Mouse (Mus musculus) forebrain, embryonic 16.5 days (tissue): Measurements from ENCODE around the gene Bcl3. TPM values are rescaled to one million over a fixed set of nuclear protein-coding genes. Genes with fewer than 3 reads are reported as not detected.

Experiments
- ATAC-seq: fragments of 200-750 bp; cut with Nextera tagmentation; 2 replicates; pipeline ENCODE4 v1.8.0; 2017; ENCODE audit warnings: mild to moderate bottlenecking, moderate library complexity
- H3K27ac ChIP-seq: fragments of 300-500 bp; sonication (generic); 2 replicates; pipeline ENCODE4 v1.5.1; 2014; ENCODE audit warnings: low read length, control low read depth
- H3K27me3 ChIP-seq: fragments of 300-500 bp; sonication (generic); replicated peaks from 2 replicates; pipeline ENCODE4 v1.6.1; 2014; ENCODE audit warnings: low read length; ENCODE audit not compliant: control insufficient read depth, insufficient read depth
- H3K36me3 ChIP-seq: fragments of 300-500 bp; sonication (generic); 2 replicates; pipeline ENCODE4 v1.6.1; 2014; ENCODE audit not compliant: control insufficient read depth, insufficient read depth
- H3K4me1 ChIP-seq: fragments of 300-500 bp; sonication (generic); replicated peaks from 2 replicates; pipeline ENCODE4 v1.6.1; 2014; ENCODE audit warnings: low read length; ENCODE audit not compliant: control insufficient read depth, insufficient read depth
- H3K4me2 ChIP-seq: fragments of 300-500 bp; sonication (generic); 2 replicates; pipeline ENCODE4 v1.6.1; 2014; ENCODE audit warnings: mild to moderate bottlenecking, low read length, control low read depth
- H3K4me3 ChIP-seq: fragments of 300-500 bp; sonication (generic); replicated peaks from 2 replicates; pipeline ENCODE4 v1.5.1; 2014; ENCODE audit warnings: mild to moderate bottlenecking, low read length, control low read depth
- H3K9ac ChIP-seq: fragments of 300-500 bp; sonication (generic); replicated peaks from 2 replicates; pipeline ENCODE4 v1.6.1; 2014; ENCODE audit warnings: low read depth, low read length, control low read depth
- H3K9me3 ChIP-seq: fragments of 300-500 bp; sonication (generic); 2 replicates; pipeline ENCODE4 v1.6.1; 2016; ENCODE audit warnings: low read length; ENCODE audit not compliant: control insufficient read depth
- WGBS: fragments of 180-500 bp; shearing (Covaris S2); extraction: QIAGEN DNeasy Blood & Tissue Kit; methylation state at CpG from one replicate; pipeline ENCODE4 v1.1.7; 2014; 5-methylcytosine and 5-hydroxymethylcytosine counted together
- polyA plus RNA-seq: library from polyadenylated mRNA; unstranded; fragments of >200 nt; fragmentation: Nextera tagmentation; extraction: Ambion mirVana; gene quantifications from 2 replicates; pipeline ENCODE4 v1.2.1, GENCODE M21; 2015

The Bcl3 gene
- 0.30 and 0.92 TPM in 2 replicates for polyA plus RNA-seq

GRCm38 (mm10) chr7:19822604-19823058 lies at the start of gene Bcl3:
Bcl3 (minus strand) TSS chr7:19822770.
- peaks cover 28% of the 10 kb centered on the region for H3K27me3 ChIP-seq
- whole genome bisulfite sequencing = under 1% methylated on average over 37 of the region's 42 CpGs
- 0 out of 2 replicates have a peak within 1 kb of the TSS, but pooled peaks have one; percentile 7 for H3K9ac ChIP-seq

GRCm38 (mm10) chr7:19871943-19872601 lies 49.5 kb upstream of the Bcl3 start:
- no peak overlapping the region for H3K4me2 ChIP-seq
- H3K4me1 ChIP-seq = no peaks in the 10 kb centered on the region
- ATAC-seq = no peak
- no peak overlapping the region for H3K9ac ChIP-seq
- no peaks in the 10 kb centered on the region for H3K9me3 ChIP-seq
- H3K4me3 ChIP-seq = no peak overlapping the region
- H3K27me3 ChIP-seq = no peaks in the 10 kb centered on the region
- H3K27ac ChIP-seq = no peak overlapping the region
- no peaks in the 10 kb centered on the region for H3K36me3 ChIP-seq
- WGBS = 40% methylated on average over 5 of the region's 5 CpGs

More at GRCm38 (mm10) chr7:19822604-19823058, at the start of gene Bcl3:
- Histone ChIP-seq H3K36me3 (no peaks in the 10 kb centered on the region), H3K9me3 (peaks cover 2% of the 10 kb centered on the region; the same call in 1 of the 2 replicates), H3K27ac (no peak within 1 kb of the TSS), H3K4me1 (peaks cover 6% of the 10 kb centered on the region), H3K4me3 (peak within 1 kb of the TSS; percentile 20), H3K4me2 (peak within 1 kb of the TSS; percentile 35)
- no peak for ATAC-seq

GRCm38 (mm10) chr7:19871137-19871621 lies 48.6 kb upstream of the Bcl3 start:
- no peak for ATAC-seq
- 71% methylated on average over 10 of the region's 10 CpGs for WGBS
- Histone ChIP-seq H3K27me3 (no peaks in the 10 kb centered on the region), H3K36me3 (no peaks in the 10 kb centered on the region), H3K4me2 (no peak overlapping the region), H3K27ac (no peak overlapping the region), H3K4me3 (no peak overlapping the region), H3K4me1 (no peaks in the 10 kb centered on the region), H3K9me3 (no peaks in the 10 kb centered on the region), H3K9ac (no peak overlapping the region)

- no peak overlapping the region for H3K27ac ChIP-seq
- no peak overlapping the region for H3K4me2 ChIP-seq
- H3K36me3 ChIP-seq = no peaks in the 10 kb centered on the region
- no peaks in the 10 kb centered on the region for H3K27me3 ChIP-seq
- H3K9ac ChIP-seq = no peak overlapping the region
- H3K4me1 ChIP-seq = no peaks in the 10 kb centered on the region
- 89% methylated on average over 16 of the region's 16 CpGs for WGBS
- no peak for ATAC-seq
- no peak overlapping the region for H3K4me3 ChIP-seq
- no peaks in the 10 kb centered on the region for H3K9me3 ChIP-seq
Measured at GRCm38 (mm10) chr7:19867751-19868399, 45.3 kb upstream of the Bcl3 start.

- no peak for ATAC-seq
- WGBS = 90% methylated on average over 6 of the region's 6 CpGs
- Histone ChIP-seq H3K36me3 (no peaks in the 10 kb centered on the region), H3K4me3 (no peak overlapping the region), H3K27ac (no peak overlapping the region), H3K9me3 (no peaks in the 10 kb centered on the region), H3K27me3 (no peaks in the 10 kb centered on the region), H3K9ac (no peak overlapping the region), H3K4me2 (no peak overlapping the region), H3K4me1 (no peaks in the 10 kb centered on the region)
Measured at GRCm38 (mm10) chr7:19866490-19866889, 43.9 kb upstream of the Bcl3 start.

GRCm38 (mm10) chr7:19865246-19866036 lies 42.9 kb upstream of the Bcl3 start:
- 82% methylated on average over 8 of the region's 8 CpGs for WGBS
- H3K4me2 ChIP-seq = no peak overlapping the region

GRCm38 (mm10) chr7:19864241-19864640 lies 41.7 kb upstream of the Bcl3 start:
- Histone ChIP-seq H3K27ac (no peak overlapping the region), H3K36me3 (no peaks in the 10 kb centered on the region), H3K4me3 (no peak overlapping the region), H3K4me2 (no peak overlapping the region), H3K27me3 (no peaks in the 10 kb centered on the region), H3K9me3 (no peaks in the 10 kb centered on the region), H3K4me1 (no peaks in the 10 kb centered on the region), H3K9ac (no peak overlapping the region)
- no peak for ATAC-seq
- WGBS = 30% methylated on average over 2 of the region's 2 CpGs

More at GRCm38 (mm10) chr7:19865246-19866036, 42.9 kb upstream of the Bcl3 start:
- Histone ChIP-seq H3K9ac (no peak overlapping the region), H3K4me1 (no peaks in the 10 kb centered on the region), H3K36me3 (no peaks in the 10 kb centered on the region), H3K4me3 (no peak overlapping the region), H3K9me3 (no peaks in the 10 kb centered on the region), H3K27ac (no peak overlapping the region), H3K27me3 (no peaks in the 10 kb centered on the region)
- ATAC-seq = no peak

- 83% methylated on average over 9 of the region's 9 CpGs for WGBS
- Histone ChIP-seq H3K4me3 (no peak within 1 kb of the TSS), H3K27me3 (no peaks in the 10 kb centered on the region), H3K9me3 (no peaks in the 10 kb centered on the region), H3K9ac (no peak within 1 kb of the TSS), H3K4me1 (no peaks in the 10 kb centered on the region), H3K4me2 (no peak within 1 kb of the TSS), H3K27ac (no peak within 1 kb of the TSS), H3K36me3 (no peaks in the 10 kb centered on the region)
- ATAC-seq = no peak
Measured at GRCm38 (mm10) chr7:19861199-19861598, 38.6 kb upstream of the Bcl3 start, which contains the start of gene Ceacam16. Ceacam16 (minus strand) TSS chr7:19861299.

- WGBS = 78% methylated on average over 10 of the region's 10 CpGs
- H3K27me3 ChIP-seq = no peaks in the 10 kb centered on the region
- H3K4me2 ChIP-seq = no peak overlapping the region
- ATAC-seq = no peak
- H3K9me3 ChIP-seq = no peaks in the 10 kb centered on the region
- no peak overlapping the region for H3K4me3 ChIP-seq
- H3K36me3 ChIP-seq = no peaks in the 10 kb centered on the region
- no peaks in the 10 kb centered on the region for H3K4me1 ChIP-seq
- H3K27ac ChIP-seq = no peak overlapping the region
- H3K9ac ChIP-seq = no peak overlapping the region
Measured at GRCm38 (mm10) chr7:19859740-19860139, 37.2 kb upstream of the Bcl3 start.
